Mouse (Mus musculus) G1E (cell line): ENCODE measurements around the gene Slc8b1.

ENCODE experiments used
- CTCF ChIP-seq: IDR thresholded peaks from 2 replicates; pipeline ENCODE4 v1.5.1; 2012; ENCODE audit warnings: low read depth, low read length, inconsistent platforms, mixed read lengths
- GATA2 ChIP-seq: IDR thresholded peaks from 2 replicates; pipeline ENCODE4 v1.6.1; 2012; ENCODE audit warnings: low read depth, low read length, inconsistent platforms, borderline replicate concordance

DNA sequence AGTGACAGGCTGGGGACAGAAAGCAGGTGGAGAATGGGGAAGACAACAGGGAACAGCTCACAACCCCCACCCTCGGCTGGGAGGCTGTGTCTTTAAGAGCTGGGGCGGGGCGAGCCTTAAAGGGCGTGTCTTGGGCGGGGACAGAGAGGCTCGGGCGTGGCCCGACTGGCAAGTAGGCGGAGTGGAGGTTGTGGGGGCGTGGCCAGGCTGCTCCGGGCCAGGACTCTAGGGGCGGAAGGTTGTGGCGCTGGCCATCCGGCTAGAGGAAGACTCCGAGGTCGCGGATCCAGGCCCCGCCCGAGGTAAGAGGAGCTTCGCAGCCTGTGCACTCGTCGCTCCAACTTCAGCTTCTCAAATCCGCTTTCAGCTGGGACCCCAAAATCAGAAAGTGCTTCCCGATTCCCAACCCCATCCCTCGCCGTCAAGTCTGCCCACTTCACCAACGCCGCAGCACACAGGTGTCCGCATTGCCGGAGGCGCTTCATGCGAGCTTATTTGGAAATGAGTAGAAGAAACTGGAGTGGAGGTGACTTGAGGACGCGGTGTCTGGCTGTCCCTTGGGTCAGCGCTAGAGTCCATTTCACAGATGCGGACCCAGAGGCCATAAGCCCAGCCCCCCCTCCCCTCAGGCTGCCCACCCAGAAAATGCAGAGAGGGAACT lies at the start of gene Slc8b1:
- TF ChIP-seq CTCF (no peak), GATA2 (no peak)
